Mouse (Mus musculus) neural tube, embryonic 12.5 days (tissue): ENCODE measurements around the gene Gbp3. TPM values are rescaled to one million over a fixed set of nuclear protein-coding genes. Genes with fewer than 3 reads are reported as not detected.
"Not testable (repeated sequence)": the region's sequence is repeated elsewhere in the genome, so short reads cannot be mapped to it uniquely, and the experiment has no call there.

Experiments
- ATAC-seq: fragments of 200-750 bp; cut with Nextera tagmentation; 2 replicates; pipeline ENCODE4 v1.8.0; 2017; ENCODE audit warnings: low read depth, mild to moderate bottlenecking, moderate TSS enrichment, moderate library complexity; ENCODE audit not compliant: low FRiP score
- H3K27ac ChIP-seq: fragments of 300-500 bp; sonication (generic); 2 replicates; pipeline ENCODE4 v1.5.1; 2016
- H3K27me3 ChIP-seq: fragments of 300-500 bp; sonication (generic); replicated peaks from 2 replicates; pipeline ENCODE4 v1.6.1; 2016; ENCODE audit warnings: mild to moderate bottlenecking
- H3K36me3 ChIP-seq: fragments of 300-500 bp; sonication (generic); 2 replicates; pipeline ENCODE4 v1.6.1; 2016; ENCODE audit warnings: mild to moderate bottlenecking
- H3K4me1 ChIP-seq: fragments of 300-500 bp; sonication (generic); 2 replicates; pipeline ENCODE4 v1.6.1; 2016
- H3K4me2 ChIP-seq: fragments of 300-500 bp; sonication (generic); replicated peaks from 2 replicates; pipeline ENCODE4 v1.6.1; 2016; ENCODE audit warnings: mild to moderate bottlenecking
- H3K4me3 ChIP-seq: fragments of 300-500 bp; sonication (generic); 2 replicates; pipeline ENCODE4 v1.5.1; 2016
- H3K9ac ChIP-seq: fragments of 300-500 bp; sonication (generic); 2 replicates; pipeline ENCODE4 v1.6.1; 2016; ENCODE audit warnings: mild to moderate bottlenecking
- H3K9me3 ChIP-seq: fragments of 300-500 bp; sonication (generic); 2 replicates; pipeline ENCODE4 v1.6.1; 2016; ENCODE audit warnings: mild to moderate bottlenecking
- WGBS: fragments of 180-500 bp; shearing (Covaris S2); methylation state at CpG from one replicate; pipeline ENCODE4 v1.1.7; 2016; 5-methylcytosine and 5-hydroxymethylcytosine counted together
- polyA plus RNA-seq: library from polyadenylated mRNA; unstranded; fragments of >200 nt; fragmentation: Nextera tagmentation; extraction: Ambion mirVana; gene quantifications from 2 replicates; pipeline ENCODE4 v1.2.1, GENCODE M21; 2016

Gene Gbp3
- polyA plus RNA-seq, 1 experiment from 2014 or later, result 0.66 TPM

DNA sequence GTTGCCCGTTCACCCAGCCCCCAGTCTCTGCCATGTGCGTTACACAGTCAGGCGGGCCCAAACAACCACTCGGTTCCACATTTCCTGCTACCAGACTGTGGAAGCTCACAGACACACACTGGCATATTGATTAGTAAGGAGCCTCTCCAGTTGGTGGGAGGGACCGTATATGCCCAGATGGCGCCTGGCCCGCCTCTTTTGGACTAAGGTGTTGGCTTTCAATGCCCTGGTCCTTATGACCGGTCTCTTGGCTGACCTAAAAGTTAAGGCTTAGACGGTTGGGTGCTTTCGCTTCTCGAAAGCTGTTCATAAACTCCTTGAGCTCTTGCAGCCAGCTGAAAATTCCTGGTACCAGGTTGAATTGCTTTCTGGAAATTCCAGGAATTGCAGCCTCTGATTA lies 4.2 kb upstream of the Gbp3 start:
- H3K27ac ChIP-seq, result no peak overlapping the region
- no peak overlapping the region for H3K4me2 ChIP-seq
- WGBS, result 90% methylated on average over 11 of the region's 11 CpGs
- no peak overlapping the region for H3K4me3 ChIP-seq
- H3K9me3 ChIP-seq, result no peaks in the 10 kb centered on the region
- no peaks in the 10 kb centered on the region for H3K36me3 ChIP-seq
- H3K27me3 ChIP-seq, result no peaks in the 10 kb centered on the region
- no peak overlapping the region for H3K9ac ChIP-seq
- no peak for ATAC-seq
- 0 out of 2 replicates have a peak, but pooled peaks cover 3% of the 10 kb centered on the region for H3K4me1 ChIP-seq

DNA sequence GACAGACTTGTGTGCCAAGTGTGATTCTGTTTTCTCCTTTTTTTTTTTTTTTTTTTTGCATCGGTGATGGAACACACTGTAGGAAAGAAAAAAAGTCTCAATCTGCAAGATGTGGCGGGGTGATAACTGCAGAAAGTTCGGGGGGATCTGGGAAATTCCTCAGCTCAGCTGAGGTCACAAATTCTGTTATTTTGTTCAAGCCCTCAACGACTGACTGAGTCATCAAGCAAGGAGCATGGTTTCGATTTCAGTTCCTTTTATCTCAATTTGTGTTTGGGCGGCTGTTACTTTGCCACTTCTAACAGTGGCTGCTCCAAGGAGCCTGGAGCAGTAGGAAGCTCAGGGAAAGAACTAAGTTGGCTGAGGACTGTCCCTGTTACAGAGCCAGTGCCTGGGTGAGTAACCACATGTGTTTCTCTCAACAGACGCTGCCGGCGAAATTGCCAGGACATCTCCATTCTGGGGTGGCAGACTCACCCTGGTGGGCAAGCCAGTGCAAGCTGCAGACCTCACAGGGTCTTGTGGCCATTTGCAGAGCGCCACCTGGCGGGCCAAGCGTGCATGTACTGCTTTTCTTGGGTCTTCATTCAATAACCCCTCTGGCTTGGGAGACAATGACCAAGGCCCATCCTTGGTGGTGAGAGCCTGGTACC lies 596 bp downstream of the Gbp3 start:
- Histone ChIP-seq H3K9me3 (no peaks in the 10 kb centered on the region), H3K27me3 (no peaks in the 10 kb centered on the region), H3K36me3 (no peaks in the 10 kb centered on the region), H3K27ac (no peak overlapping the region), H3K4me1 (0 out of 2 replicates have a peak, but pooled peaks cover 3% of the 10 kb centered on the region), H3K4me3 (peak overlapping the region; percentile 18; the same call in 1 of the 2 replicates), H3K4me2 (peak overlapping the region; percentile 56), H3K9ac (no peak overlapping the region)
- 19% methylated on average over 12 of the region's 12 CpGs for WGBS
- peak; percentile 89 for ATAC-seq

DNA sequence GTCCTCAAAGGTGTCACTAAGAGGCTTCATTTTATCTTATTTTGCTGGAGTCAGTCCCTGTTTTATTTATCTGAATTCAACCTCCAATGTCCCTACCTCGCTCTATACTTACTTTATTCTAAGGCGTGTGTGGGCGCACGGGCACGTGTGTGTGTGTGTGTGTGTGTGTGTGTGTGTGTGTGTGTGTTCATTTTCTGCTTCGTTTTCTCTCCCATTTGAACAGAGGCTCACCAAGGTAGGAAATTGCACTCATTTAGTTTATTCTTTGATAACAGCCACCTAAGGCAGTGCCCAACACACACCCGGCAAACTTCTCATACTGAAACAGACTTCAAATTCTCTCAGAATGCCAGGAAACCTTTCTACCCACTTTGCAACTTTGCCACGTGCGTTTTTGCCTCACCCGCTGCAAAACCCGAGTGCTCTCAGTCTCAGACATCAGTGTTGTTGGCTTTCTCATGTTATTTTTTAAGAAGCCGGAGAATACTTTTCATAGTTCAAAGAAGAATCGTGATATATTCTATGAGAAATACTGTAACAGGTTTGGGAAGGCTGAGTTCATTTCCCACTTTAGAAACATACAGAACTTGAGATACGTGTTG lies 1.3 kb downstream of the Gbp3 start:
- Histone ChIP-seq H3K4me3 (no peak overlapping the region), H3K9me3 (no peaks in the 10 kb centered on the region), H3K27me3 (no peaks in the 10 kb centered on the region), H3K27ac (no peak overlapping the region), H3K9ac (no peak overlapping the region), H3K36me3 (no peaks in the 10 kb centered on the region), H3K4me2 (no peak overlapping the region), H3K4me1 (0 out of 2 replicates have a peak, but pooled peaks cover 3% of the 10 kb centered on the region)
- ATAC-seq, result no peak; the same call in 1 of the 2 replicates
- WGBS, result 88% methylated on average over 14 of the region's 14 CpGs

DNA sequence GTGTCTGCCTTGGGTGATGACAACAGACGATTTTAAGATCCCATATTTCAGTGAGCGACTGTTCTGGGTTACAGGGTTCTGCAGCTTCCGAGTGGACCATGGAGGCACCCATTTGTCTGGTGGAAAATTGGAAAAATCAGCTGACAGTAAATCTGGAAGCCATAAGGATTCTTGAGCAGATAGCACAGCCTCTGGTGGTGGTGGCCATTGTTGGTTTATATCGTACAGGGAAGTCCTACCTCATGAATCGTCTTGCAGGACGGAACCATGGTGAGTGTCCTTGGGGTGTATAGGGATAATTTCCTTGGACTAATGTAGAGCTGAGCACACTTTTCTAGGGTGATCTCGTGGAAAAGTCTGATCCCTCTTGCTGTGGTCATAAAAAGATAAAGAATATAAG lies 1.8 kb downstream of the Gbp3 start:
- no peak overlapping the region for H3K27ac ChIP-seq
- H3K27me3 ChIP-seq, result no peaks in the 10 kb centered on the region
- no peak overlapping the region for H3K4me3 ChIP-seq
- no peaks in the 10 kb centered on the region for H3K36me3 ChIP-seq
- no peaks in the 10 kb centered on the region for H3K9me3 ChIP-seq
- H3K4me1 ChIP-seq, result 0 out of 2 replicates have a peak, but pooled peaks cover 3% of the 10 kb centered on the region
- no peak overlapping the region for H3K4me2 ChIP-seq
- no peak overlapping the region for H3K9ac ChIP-seq
- ATAC-seq, result no peak
- 84% methylated on average over 7 of the region's 7 CpGs for WGBS

DNA sequence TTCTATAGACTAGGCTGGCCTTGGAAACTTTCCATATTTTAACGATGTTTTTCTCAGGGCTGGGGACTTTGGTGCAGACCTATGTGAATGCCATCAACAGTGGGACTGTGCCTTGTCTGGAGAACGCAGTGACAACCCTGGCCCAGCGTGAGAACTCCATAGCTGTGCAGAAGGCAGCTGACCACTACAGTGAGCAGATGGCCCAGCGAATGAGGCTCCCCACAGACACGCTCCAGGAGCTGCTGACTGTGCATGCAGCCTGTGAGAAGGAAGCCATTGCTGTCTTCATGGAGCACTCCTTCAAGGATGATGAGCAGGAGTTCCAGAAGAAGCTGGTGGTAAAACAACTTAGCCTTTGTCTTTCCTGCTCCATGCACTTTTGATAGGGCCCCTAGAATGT lies 7.7 kb downstream of the Gbp3 start:
- not testable (repeated sequence) for ATAC-seq

DNA sequence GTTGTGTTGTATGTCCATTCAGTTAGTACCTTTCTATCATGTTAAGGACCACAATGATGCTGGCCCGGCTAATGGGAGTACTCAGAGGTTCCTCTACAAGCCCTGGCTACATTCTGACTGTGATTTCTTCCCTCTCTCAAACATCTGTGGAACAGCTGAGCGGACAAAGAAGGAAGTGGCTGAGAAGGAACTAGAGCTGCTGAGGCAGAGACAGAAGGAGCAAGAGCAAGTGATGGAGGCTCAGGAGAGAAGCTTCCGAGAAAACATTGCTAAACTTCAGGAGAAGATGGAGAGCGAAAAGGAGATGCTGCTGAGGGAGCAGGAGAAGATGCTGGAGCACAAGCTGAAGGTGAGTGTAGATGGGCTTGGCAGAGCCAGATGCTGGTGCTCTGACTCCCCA lies 10.9 kb downstream of the Gbp3 start:
- Histone ChIP-seq H3K4me1 (no peaks in the 10 kb centered on the region), H3K27ac (no peak overlapping the region), H3K9ac (no peak overlapping the region), H3K4me3 (no peak overlapping the region), H3K27me3 (no peaks in the 10 kb centered on the region), H3K9me3 (no peaks in the 10 kb centered on the region), H3K4me2 (no peak overlapping the region), H3K36me3 (no peaks in the 10 kb centered on the region)
- no peak for ATAC-seq
- WGBS, result 89% methylated on average over 4 of the region's 4 CpGs

More for the DNA sequence above, 7.7 kb downstream of the Gbp3 start:
- H3K4me2 ChIP-seq, H3K4me3 ChIP-seq, H3K4me1 ChIP-seq, H3K27me3 ChIP-seq, H3K9ac ChIP-seq, H3K36me3 ChIP-seq, H3K27ac ChIP-seq, H3K9me3 ChIP-seq: not testable (repeated sequence)
- 67% methylated on average over 5 of the region's 5 CpGs for WGBS

DNA sequence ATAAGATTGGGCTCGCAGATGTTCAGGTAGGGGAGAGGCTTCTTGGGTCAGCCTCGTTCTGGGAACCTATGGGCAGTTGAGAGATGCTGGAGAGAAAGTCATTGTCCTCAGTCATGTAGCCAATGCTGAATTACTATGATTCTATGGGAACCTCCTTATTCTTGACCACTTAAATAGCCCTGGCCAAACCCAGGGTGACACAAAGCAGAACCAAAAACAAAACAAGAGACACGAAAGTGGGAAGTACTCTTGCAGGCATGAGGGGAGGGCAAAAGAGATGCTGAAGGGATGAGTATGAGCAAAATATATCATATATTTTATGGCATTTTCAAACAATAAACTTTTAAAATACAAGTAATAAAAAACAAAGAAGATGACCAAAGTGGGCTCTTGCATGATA lies 17.3 kb downstream of the Gbp3 start:
- Histone ChIP-seq H3K36me3 (no peaks in the 10 kb centered on the region), H3K27me3 (no peaks in the 10 kb centered on the region), H3K4me3 (no peak overlapping the region), H3K9ac (no peak overlapping the region), H3K9me3 (no peaks in the 10 kb centered on the region), H3K27ac (no peak overlapping the region), H3K4me1 (no peaks in the 10 kb centered on the region), H3K4me2 (no peak overlapping the region)
- ATAC-seq, result no peak
- WGBS, result 82% methylated on average over 3 of the region's 3 CpGs

DNA sequence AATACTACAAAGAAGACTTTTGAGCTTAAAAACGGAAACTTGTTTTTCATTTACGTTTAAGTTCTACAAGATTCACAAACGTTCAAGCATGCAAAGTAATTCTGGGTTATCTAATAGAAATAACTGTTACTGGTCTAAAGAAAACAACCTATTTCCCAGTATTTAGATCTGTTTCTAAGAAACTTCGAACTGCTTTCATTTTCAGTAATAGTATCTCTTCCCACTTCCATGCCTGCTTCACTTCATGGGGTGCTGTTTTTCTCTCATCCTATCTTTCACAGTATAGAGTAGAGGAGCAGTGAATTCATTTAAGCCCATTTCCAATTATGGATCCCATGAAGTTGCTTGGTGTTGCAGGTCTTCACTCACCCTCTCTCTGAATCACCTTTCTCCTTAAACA lies 18.5 kb downstream of the Gbp3 start:
- Histone ChIP-seq H3K9ac (no peak overlapping the region), H3K4me3 (no peak overlapping the region), H3K27me3 (no peaks in the 10 kb centered on the region), H3K4me1 (no peaks in the 10 kb centered on the region), H3K9me3 (no peaks in the 10 kb centered on the region), H3K36me3 (no peaks in the 10 kb centered on the region), H3K27ac (no peak overlapping the region), H3K4me2 (no peak overlapping the region)
- WGBS, result 89% methylated on average over 4 of the region's 4 CpGs
- no peak for ATAC-seq

DNA sequence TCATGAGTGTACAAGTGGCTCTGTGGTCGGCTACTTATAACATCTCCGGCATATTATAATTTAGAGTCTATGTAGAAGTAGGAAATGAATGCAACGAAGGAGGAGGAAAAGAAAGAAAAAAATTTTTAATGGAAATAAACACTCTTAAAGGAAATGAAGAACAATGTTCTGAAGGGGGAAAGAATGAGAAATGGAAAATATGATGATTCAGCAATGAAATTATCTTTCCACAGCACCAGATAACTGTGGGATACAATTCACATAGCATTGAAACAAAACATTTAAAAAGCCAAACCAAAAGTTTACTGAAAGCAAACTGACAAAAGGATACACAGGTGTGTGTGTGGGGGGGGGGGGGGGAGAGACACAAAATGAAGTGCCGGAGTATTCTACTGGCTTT lies 23.2 kb downstream of the Gbp3 start:
- H3K4me1 ChIP-seq, result no peaks in the 10 kb centered on the region
- no peak for ATAC-seq
- 92% methylated on average over 4 of the region's 4 CpGs for WGBS

DNA sequence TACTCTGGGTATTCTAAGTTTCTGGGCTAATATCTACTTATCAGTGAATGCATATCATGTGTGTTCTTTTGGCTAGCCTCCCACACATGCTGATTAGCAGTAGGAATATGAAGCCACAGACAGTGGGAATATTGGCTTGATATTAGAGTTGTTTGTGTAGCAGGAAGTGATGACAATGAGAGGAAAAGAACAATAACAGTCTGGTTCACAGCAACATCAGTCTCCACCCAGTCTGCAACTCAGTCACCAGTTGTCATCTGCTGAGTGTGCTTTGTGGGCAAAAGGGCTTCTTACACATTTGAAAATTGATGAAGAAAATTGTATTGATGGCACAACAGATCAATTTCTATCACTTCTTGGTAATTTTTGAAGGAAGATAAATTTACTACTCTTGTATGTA lies 27.6 kb downstream of the Gbp3 start:
- Histone ChIP-seq H3K4me2 (no peak overlapping the region), H3K9ac (no peak overlapping the region), H3K27ac (no peak overlapping the region), H3K27me3 (no peaks in the 10 kb centered on the region), H3K9me3 (no peaks in the 10 kb centered on the region), H3K36me3 (no peaks in the 10 kb centered on the region), H3K4me1 (no peaks in the 10 kb centered on the region), H3K4me3 (no peak overlapping the region)
- no peak for ATAC-seq

More for the DNA sequence above, 23.2 kb downstream of the Gbp3 start:
- Histone ChIP-seq H3K9me3 (no peaks in the 10 kb centered on the region), H3K27ac (no peak overlapping the region), H3K9ac (no peak overlapping the region), H3K4me2 (no peak overlapping the region), H3K36me3 (no peaks in the 10 kb centered on the region), H3K4me3 (no peak overlapping the region), H3K27me3 (no peaks in the 10 kb centered on the region)

DNA sequence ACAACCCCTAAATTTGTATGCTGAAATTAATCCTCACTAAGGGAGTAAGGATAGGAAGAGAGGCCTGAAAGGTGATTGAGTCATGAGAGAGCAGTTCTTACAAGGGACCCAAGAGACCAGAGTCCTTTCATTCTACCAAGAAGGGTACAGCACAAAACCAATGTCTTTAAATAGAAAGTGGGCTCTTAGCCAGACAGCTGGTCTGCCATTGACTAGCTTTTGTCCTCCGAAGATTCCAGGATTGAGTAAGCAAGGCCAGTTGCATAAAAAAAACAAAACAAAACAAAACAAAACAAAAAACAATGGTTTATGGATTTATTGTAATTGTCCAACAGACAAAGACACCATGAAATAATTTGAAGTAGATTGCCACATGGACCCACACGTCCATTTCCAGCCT lies 29.1 kb downstream of the Gbp3 start:
- no peak overlapping the region for H3K27ac ChIP-seq
- H3K9ac ChIP-seq, result no peak overlapping the region
- H3K27me3 ChIP-seq, result no peaks in the 10 kb centered on the region
- H3K4me3 ChIP-seq, result no peak overlapping the region
- no peaks in the 10 kb centered on the region for H3K36me3 ChIP-seq
- H3K9me3 ChIP-seq, result no peaks in the 10 kb centered on the region
- no peaks in the 10 kb centered on the region for H3K4me1 ChIP-seq
- WGBS, result 78% methylated on average over 2 of the region's 2 CpGs
- H3K4me2 ChIP-seq, result no peak overlapping the region
- ATAC-seq, result no peak

DNA sequence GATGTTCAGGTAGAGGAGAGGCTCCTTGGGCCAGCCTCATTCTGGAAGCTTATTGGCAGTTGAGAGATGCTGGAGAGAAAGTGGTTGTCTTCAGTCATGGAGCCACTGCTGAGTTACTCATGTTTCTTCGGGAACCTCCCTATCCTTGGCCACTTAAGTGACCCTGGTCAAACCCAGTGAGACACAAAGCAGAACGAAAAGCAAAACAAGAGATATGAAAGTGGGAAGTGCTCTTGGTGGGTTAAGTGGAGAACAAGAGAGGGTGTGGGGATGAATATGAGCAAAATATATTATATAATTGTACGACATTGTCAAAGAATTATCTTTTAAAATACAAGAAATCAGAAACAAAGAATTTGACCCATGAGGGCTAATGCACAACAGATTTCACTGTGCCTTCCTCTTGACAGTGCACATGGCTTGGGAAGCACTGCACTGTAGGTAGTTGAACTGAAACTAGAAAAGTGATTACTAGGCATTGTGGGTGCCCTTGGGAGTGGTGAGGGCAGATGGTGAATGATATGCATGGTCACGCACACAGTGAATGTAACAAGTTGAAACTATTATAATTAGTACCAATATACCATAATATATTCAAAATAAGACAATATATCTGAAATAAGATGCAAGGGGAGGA lies 30.7 kb downstream of the Gbp3 start:
- Histone ChIP-seq H3K9me3 (no peaks in the 10 kb centered on the region), H3K4me3 (no peak overlapping the region), H3K4me1 (no peaks in the 10 kb centered on the region), H3K27ac (no peak overlapping the region), H3K9ac (no peak overlapping the region), H3K36me3 (no peaks in the 10 kb centered on the region), H3K27me3 (no peaks in the 10 kb centered on the region), H3K4me2 (no peak overlapping the region)
- WGBS, result 79% methylated on average over 4 of the region's 4 CpGs
- no peak for ATAC-seq

DNA sequence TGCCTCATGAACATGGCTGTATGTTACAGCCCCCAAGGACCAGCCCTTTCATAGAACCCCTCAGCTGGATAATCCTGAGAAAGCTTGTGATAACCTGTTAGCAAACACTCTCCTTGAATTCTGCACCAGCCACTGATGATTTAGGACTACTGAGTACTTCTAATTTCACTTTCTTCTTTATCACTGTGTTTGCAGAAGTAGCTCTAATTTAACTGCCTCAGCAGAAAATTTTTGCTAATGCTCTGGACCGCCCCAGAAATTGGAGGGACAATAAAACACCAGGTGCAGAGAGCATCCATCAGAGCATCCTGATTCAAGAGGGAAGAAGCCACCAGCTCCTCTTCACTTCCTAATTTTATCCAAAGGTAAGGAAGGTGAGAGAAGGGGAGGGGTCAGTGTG lies 34.7 kb downstream of the Gbp3 start, which contains the start of gene Gbp2b:
TSS of gene Gbp2b (plus strand) at position 301 of the 400 bp plus-strand sequence.
- H3K36me3 ChIP-seq, result no peaks in the 10 kb centered on the region
- H3K9me3 ChIP-seq, result no peaks in the 10 kb centered on the region
- no peak within 1 kb of the TSS for H3K9ac ChIP-seq
- H3K4me2 ChIP-seq, result no peak within 1 kb of the TSS
- no peaks in the 10 kb centered on the region for H3K27me3 ChIP-seq
- H3K4me3 ChIP-seq, result no peak within 1 kb of the TSS
- H3K27ac ChIP-seq, result no peak within 1 kb of the TSS
- ATAC-seq, result no peak
- no peaks in the 10 kb centered on the region for H3K4me1 ChIP-seq
- WGBS, result 67% methylated on average over 1 of the region's 1 CpGs
